Mouse (Mus musculus) adrenal gland, postnatal 36 days (tissue): ENCODE measurements around the gene Bmi1. TPM values are rescaled to one million over a fixed set of nuclear protein-coding genes. Genes with fewer than 3 reads are reported as not detected.

ENCODE experiments used
- DNase-seq, 2 experiments: peaks; one replicate each; pipeline ENCODE4 v3.0.0; 2021; ENCODE audit warnings: mixed read lengths in 1 of 2
- long read RNA-seq, 2 experiments: library from polyadenylated mRNA; stranded (forward); transcript quantifications; one replicate each; pipeline ENCODE4 v2.0.0; 2021; ENCODE audit warnings: borderline sequencing depth in 2 of 2
- total RNA-seq, 2 experiments: library from RNA; stranded (reverse); gene quantifications; 2 replicates each; pipeline ENCODE4 v1.2.3; 2021

Gene Bmi1
- 10 to 100 TPM; 51.9 to 73.7 TPM for total RNA-seq
- long read RNA-seq, experiment 1, transcript Bmi1-201 (10 exons, 3,594 nt) = major isoform, 29 of 38 reads
- long read RNA-seq, experiment 1, partial matches to known transcripts = 3 of 38 reads
- long read RNA-seq, experiment 1, other reads (novel, unspliced or antisense) = 6 of 38 reads
- long read RNA-seq, experiment 2, transcript Bmi1-201 (10 exons, 3,594 nt) = major isoform, 11 of 13 reads
- long read RNA-seq, experiment 2, partial matches to known transcripts = 2 of 13 reads
- long read RNA-seq, experiment 2, other reads (novel, unspliced or antisense) = 0 of 13 reads

DNA sequence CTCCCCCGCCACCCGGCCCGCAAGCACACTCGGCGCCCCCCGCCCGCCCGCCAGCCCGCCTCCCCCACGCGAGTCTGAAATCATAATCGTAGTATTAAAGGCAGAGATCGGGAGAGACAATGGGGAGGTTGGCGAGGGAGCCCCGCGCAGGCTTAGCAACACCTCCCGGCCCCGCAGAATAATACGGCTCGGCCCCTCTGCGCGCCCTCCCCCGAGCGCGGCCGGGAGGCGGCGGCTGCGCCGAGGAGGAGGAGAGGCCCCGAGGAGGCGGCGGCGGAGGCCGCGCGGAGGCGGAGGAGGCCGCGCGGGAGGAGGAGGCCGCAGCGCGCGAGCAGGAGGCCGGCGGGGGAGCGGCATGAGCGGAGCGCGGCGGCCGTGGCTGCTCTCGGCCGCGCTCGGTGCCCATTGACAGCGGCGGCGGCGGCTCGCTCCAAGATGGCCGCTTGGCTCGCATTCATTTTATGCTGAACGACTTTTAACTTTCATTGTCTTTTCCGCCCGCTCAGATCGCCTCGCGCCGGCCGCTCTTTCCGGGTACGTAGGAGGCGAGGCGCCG, at the start of gene Bmi1:
Bmi1 (plus strand) TSS at position 83 of the 556 bp plus-strand sequence.
- DNase-seq = peak; percentile 76 to 80

DNA sequence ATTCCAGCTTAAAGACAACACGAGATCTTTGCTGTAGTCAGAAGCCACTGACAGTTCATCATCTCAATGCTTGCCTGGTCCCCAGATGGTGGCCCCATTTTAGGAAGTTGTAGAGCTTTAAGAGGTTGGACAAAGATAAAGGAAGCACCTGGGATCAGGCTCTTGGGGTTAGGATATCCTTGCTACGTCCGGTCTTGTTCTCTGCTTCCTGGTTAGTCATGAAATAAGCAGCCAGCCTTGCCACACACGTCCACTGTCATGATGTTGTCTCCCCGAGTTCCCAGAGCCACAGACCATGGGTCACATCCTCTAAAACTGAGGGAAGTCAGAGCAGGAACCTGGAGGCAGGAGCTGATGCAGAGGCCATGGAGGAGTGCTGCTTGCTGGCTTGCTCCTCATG, 46.3 kb upstream of the Bmi1 start:
- no peak for DNase-seq

DNA sequence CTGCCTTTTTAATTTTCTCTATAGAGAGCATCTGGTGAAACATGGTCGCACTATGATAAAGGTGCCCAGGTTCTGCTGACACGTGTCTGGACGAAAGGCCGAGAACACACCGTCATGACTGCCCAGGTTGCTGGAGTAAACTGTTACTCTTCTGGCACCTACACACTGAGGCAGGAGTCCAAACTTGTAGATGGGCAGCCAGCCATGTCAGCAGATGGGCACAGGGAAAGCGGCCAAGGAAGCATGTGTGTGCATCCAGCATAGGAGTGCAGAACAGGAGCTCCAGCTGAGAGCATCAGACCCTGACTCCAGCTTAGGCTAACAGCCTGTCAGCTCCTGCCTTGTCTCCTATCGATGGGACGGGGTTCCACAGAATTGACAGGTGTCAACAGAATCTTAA, 41.8 kb upstream of the Bmi1 start:
- peak in 1 of 2 experiments; percentile 12 for DNase-seq

DNA sequence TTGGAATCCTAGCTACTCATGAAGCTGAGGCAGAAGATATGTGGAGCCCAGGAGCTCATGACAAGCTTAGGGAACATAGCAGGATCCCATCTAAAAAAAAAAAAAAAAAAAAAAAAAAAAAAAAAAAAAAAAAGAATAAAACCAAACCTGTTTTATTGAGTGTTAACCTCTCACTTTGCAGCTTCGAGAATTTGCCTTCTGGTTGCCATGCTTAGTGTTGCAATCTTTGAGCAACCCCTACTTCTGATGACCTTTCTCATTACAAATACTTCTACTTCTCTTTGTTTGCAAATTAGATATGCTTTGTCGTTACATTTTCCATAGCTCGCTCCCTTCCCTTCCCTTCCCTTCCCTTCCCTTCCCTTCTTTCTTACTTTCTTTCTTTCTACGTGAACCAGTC, 28.3 kb upstream of the Bmi1 start:
- DNase-seq = no peak

DNA sequence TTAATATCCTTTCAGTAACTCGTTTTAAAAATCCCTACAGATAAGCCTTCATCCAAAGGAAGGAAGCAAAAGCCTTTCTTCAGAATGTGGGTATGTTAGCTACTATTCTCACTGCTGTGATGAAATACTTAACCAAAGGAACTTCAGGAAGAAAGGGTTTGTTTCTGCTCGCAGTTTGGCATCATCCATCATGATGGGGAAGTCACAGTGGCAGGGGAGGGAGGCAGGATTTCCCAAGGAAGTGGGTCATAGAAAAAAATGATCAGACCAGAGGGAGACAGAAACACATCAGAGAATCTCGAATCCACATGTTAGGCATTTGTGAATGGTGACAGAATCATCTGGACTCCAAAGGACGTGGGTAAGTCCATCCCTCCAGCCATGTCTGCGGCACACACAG, 22.0 kb upstream of the Bmi1 start:
- DNase-seq = no peak

DNA sequence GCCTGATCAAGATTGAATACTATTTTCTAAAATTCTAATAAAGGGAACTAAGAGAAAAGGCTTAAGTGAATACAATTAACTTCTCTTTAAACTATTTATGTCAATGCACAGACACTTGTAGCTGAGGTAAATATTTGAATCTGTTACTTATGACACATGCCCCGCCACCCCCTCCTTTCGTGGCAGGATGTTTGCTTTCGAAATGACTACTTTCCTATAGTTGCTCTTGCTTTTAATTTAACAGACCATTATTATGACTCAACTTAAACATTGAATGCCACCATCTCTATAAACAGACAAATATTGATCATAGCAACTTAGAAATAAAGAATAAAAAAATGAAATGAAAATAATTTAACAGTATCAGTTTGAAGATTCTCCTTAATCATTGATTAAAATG, 12.8 kb upstream of the Bmi1 start:
- no peak for DNase-seq

DNA sequence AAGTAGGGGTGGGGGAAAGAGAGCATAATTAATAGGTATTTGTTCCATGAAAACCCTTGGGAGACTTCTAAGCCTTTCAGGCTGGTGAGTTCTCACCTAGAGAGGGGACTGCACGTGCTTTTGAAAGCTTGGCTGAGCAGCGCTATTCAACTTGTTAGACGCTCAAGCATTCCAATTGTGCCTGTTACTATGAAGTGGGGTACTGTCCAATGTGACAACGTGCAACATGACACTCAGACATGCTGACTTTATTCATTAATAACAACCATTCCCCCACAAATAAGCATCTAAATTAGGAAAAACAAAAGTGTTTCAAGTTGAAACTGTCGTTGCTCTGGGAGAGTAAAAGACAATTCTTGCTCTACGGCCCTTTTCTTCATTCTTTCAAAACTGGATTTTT, 5.8 kb upstream of the Bmi1 start:
- no peak for DNase-seq

DNA sequence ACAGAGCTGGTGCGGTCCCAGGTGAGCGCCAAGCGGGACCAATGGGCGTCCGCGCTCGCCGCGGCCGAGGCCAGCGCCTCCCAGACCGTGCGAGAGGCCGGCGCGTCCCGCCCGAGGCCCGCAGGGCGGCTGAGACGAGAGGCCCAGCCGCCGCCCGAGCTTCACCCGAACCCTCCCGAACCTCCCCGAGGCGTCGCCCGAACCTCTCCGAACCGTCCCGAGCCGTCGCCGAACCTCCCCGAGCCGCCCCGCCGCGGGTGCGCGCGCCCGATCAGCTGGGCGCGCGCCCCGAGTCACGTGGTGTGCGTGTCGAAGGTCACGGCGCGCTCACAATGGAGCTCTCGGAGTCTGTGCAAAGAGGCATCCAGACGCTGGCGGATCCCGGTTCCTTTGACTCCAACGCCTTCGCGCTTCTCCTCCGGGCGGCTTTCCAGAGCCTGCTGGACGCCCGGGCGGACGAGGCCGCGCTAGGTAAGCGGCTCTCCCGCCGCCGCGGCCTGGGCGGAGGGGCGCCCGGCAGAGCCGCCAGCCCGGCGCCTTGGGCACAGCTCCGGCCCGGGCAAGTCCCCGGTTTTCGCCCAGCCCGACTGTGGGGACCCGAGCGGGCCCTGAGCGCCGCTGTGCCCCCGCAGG, 4.6 kb upstream of the Bmi1 start, which contains the start of gene Commd3:
Commd3 (plus strand) TSS at position 252 of the 633 bp plus-strand sequence.
- DNase-seq = peak; percentile 95 to 96

DNA sequence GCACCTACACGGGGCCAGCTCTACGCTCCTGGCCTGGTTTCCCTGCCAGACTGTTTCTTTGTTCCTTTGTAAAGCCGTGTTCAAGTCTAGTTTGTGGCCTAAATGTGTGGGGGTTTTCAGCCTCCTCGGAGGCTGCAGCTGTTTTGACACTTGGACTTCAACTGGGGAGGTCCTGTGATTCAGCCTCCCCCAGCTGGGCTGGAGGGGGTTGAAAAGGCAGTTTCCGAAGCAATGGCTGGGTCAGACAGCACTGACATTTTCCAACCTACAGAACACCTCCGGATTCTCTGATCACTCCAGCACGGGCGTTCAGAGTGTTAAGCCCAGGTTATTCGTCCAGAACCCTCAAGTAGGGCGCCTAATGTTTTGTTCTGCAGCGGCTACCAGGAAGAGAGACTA, 4.1 kb upstream of the Bmi1 start:
- peak; percentile 44 to 55 for DNase-seq

DNA sequence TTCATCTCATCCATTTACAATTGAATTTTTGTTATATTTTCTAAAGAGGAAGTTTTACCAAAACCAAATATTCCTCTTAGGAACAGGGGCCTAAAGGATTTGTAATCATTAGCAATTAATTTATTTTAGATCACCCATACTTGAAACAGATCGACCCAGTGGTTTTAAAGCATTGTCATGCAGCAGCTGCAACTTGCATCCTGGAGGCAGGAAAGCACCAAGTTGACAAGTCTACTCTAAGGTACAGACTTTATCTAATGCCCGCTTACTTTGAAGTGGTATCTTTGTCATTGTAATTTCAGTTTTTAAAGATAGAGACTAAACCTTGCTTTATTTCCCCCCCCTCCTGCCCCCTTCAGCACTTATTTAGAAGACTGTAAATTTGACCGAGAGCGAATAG, 3.1 kb upstream of the Bmi1 start:
- DNase-seq = no peak

DNA sequence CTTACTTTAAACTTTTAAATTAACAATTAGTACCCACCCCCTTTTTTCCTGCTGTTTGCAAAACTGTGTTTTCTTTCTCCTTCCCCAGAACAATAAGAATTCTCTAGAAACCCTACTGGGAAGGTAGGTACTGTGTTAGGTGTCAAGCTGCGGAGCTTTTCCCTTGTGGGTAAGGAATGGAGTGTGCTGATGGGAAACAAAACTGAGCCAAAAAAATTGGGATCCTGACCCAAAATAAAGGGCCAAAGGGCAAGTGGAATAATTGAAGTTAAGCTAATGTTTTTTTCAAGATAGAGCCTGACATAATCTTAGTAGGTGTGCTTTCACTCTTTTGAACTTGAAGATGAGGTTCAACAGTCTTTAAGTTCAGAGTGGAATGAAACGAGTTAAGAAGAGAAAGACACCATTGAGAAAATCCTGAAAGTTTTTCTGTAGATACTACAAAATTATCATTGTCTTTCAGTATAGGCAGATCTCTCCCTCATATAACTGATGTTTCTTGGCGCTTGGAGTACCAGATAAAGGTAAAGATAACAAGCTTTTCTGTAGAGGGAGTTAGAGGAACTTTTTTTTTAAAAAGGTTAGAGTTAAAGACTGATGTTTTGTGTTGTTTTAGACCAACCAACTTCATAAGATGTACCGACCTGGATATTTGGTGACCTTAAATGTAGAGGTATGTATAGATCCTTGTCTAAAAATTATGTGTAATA, 2.5 kb upstream of the Bmi1 start:
- DNase-seq = no peak

DNA sequence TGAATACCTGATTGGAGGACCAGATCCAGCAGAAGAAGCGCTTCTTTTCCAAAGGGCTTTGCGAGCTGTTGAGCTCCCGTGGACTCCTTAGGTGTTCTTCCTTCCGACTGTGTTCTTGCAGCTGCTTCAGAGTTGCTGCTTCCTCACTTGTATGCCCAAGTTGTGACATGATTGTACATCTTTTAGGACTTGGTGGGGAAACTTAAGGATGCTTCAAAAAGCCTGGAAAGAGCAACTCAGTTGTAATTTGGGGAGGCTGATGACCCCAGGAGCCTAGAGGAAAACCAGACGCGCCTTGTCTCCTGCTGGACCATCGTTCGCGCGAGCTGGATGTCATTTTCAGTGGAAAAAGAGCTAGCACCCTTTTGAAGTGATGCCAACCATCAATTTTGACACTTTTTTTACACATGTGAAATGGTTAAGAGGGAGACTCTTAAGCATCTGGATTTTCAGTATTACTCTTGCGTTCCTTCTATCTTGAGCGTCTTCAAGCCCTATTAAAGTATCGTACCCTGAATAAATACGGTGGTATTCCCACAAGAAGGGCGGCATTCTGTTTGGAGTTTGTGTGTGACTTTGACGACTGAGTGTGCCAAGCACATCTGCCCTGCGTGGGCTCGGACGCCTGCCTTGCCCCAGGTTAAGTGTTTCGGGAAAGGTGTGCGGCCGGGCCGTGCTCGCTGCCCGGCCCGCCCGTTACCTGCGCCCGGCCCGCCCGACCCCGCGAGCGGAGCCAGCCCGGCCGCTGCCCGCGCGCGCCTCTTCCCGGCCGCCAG, 949 bp upstream of the Bmi1 start:
- no peak for DNase-seq

DNA sequence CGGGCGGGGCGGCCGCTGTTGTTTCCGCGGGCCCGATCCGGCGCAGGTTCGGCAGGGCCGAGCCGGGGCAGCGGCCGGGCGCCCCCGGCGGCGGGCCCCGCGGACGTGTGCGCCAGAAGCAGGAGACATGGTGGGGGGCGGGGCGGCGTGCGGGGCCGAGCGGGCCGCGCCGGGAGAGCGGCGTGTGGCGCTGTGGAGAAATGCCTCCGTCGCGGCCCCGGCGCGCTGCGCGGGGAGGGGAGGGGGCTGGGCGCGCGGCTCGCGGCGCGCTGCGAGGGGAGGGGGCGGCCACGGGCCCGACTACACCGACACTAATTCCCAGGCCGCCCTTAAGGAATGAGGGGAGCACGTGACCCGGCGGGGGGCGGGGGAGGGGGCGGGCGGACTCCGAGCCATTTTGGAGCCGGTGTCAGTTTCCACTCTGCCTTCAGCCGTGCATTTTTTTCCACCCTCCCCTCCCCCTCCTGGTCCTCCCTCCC, 322 bp upstream of the Bmi1 start:
- DNase-seq = peak; percentile 82 to 90

DNA sequence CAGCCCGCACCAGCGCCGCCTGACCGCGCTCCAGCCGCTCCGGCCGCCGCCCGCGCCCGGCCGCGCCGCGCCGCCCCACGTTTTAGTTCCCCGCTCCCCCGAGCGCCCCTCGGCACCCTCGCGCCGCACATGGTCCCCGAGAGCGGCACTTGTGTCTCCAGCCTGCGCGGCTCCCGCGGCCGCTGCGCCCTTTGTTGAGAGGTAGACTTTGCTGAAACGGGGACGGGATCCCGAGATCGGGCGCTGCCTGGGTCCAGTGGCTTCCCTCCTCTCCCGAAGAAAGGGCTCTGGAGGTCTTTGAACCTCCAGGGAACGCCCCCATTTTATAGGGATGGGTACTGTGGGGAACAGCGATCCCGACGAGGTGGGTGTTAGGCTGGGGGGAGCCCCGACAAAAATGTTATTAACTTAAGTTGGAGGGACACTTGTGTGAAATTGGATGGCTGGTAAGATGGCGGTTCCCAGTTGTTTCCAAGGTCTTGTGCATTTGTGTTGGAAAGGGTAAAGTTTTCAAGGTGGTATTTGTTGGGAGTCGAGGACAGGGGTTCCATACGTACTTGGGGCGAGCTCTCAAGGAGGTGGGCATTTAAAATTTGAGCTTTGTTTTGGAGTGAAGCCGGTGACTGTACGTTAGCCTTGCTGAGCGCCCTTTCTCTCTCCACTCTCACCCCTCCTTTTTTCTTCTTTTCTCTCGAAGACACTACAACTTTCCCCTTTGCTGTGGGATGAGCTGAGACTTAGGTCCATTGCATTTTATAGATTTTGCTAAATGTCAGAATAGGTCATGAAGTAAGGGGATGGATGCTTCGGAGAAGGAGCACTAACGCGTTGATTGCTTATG, 1.0 kb downstream of the Bmi1 start:
- DNase-seq = peak; percentile 45 to 53

DNA sequence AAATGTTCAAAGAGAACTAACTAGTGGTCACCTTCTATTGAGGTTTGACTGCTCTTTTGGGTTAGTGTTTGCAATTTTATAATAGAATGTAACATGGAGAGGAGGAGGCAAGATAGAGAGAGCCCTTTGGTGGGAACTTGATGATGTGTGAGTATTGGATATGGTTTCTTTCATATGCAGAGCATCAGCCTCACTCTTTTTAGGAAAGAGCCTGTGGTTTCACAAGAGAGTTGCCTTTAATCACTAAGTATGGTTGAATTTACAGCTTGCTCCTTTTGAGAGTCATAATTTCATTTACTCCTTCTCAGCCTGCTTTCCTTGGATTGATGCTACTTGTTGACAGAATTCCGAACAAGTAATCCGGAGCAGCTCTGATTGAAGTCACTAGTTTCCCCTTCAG, 2.9 kb downstream of the Bmi1 start:
- DNase-seq = no peak

DNA sequence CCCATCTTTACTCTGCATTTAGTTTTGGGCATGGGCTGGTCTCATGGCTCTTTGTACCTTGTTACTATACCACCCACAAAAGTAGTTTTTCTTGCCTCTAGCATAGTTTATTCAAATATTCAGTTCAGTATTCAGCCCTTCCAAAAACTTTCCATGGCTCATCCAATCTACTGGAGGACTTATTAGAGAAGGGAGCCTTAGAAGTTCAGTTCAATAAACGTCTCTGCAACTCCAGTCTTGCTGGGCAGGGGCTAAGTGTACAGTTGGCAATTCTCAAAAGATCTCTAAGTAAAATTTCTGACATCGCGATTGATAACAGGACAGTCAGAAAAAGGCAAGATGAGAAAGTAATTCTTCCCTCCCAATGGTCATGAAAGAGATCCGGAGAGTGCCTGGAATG, 3.7 kb downstream of the Bmi1 start:
- no peak for DNase-seq

DNA sequence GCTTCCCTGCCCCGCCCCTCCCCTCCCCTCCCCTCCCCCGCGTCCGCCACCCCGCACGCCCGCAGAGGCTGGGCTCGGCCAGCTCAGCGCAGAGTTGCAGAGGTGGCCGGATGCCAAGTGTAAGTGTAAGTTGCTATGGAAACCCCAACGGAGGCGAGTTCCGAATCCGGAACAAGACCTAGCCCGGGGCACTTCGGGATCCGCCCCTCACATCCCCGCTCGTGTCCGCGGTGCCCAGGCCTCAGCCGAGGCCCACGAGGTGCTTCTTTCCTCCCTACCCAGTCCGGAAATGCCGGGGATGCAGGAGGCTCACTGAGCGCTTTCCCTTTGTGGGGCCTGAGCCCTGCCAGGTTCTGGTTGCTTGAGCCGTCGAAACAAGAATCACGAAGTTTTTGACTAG, 4.1 kb downstream of the Bmi1 start:
- peak; percentile 69 to 72 for DNase-seq

DNA sequence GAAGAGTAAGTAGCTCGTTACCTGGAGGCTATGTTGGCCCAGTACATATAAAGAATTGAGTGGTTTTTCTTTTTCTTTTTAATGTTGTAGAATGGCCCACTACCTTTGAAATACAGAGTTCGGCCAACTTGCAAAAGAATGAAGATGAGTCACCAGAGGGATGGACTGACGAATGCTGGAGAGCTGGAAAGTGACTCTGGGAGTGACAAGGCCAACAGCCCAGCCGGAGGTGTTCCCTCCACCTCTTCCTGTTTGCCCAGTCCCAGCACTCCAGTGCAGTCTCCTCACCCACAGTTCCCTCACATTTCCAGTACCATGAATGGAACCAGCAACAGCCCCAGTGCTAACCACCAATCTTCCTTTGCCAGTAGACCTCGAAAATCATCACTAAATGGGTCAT, 7.2 kb downstream of the Bmi1 start:
- no peak for DNase-seq

DNA sequence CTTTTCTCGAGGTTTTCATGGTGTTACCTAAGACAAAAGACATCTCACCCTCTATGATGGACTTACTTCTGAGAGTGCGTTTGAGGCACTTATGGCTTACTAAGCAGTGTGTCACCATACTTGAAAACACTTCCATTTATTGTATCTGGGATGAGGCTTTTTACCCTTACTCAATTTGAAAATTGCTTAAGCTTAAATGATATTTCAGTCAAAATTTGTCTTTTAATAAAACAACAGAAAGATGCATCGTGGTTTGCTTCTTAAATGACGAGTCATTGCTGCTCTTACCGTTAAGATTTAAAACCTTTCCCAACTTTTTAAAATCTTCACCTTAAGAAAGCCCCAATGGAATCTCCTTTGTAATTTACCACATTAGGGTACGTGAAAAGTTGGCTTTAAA, 9.6 kb downstream of the Bmi1 start:
- no peak for DNase-seq

DNA sequence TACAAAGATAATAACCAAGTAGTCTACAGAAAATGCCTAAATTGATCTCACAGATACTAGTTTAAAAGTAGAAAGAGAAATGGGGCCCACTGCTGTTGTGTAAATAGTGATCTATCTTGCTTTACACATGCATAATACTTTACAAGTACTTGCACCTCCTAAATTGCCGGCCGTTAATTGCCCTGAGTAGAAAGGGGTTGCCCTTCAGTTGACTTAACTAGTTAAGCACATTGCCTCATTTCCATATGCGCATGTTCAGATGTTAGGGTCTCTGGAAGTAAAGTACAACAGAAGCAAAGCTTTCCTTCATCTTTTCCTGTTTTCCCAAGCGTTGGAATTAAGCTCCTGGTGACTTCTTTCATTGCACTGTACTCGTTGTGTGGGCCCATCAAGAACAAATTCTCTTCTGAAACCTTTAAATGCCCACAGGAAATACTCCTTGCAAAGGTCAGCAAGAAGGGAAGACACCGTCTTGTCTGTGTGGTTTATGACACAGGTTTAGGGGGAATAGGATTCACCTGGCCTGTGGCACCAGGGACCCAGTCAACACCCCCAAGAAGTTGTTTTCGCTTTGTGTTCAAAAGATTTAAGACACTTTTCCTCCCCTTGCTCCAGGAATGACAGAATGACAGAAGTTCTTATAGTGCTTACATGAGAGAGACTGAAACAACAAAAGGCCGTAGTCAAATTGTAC, 10.2 kb downstream of the Bmi1 start:
- DNase-seq = no peak
